Mouse (Mus musculus) hindbrain, postnatal 0 days (tissue): ENCODE data around the gene Gapdhs. TPM values are rescaled to one million over a fixed set of nuclear protein-coding genes. Genes with fewer than 3 reads are reported as not detected.

Experiments
- ATAC-seq: fragments of 200-750 bp; cut with Nextera tagmentation; 2 replicates; pipeline ENCODE4 v1.8.0; 2017; ENCODE audit warnings: mild to moderate bottlenecking, moderate TSS enrichment, moderate library complexity
- DNase-seq: peaks from one replicate; pipeline ENCODE4 v3.0.0-alpha.2; 2015; ENCODE audit warnings: low spot score
- H3K27ac ChIP-seq: fragments of 300-500 bp; sonication (generic); 2 replicates; pipeline ENCODE4 v1.5.1; 2014; ENCODE audit warnings: mild to moderate bottlenecking
- H3K27me3 ChIP-seq: fragments of 300-500 bp; sonication (generic); 2 replicates; pipeline ENCODE4 v1.6.1; 2014; ENCODE audit warnings: low read length, mixed read lengths; ENCODE audit not compliant: insufficient read depth
- H3K36me3 ChIP-seq: fragments of 300-500 bp; sonication (generic); 2 replicates; pipeline ENCODE4 v1.6.1; 2014; ENCODE audit warnings: low read length, mixed read lengths; ENCODE audit not compliant: insufficient read depth
- H3K4me1 ChIP-seq: fragments of 300-500 bp; sonication (generic); 2 replicates; pipeline ENCODE4 v1.6.1; 2014; ENCODE audit warnings: antibody characterized with exemption, low read length, mixed read lengths; ENCODE audit not compliant: insufficient read depth
- H3K4me2 ChIP-seq: fragments of 300-500 bp; sonication (generic); 2 replicates; pipeline ENCODE4 v1.6.1; 2014; ENCODE audit warnings: low read depth, mild to moderate bottlenecking, low read length, moderate library complexity, mixed read lengths
- H3K4me3 ChIP-seq: fragments of 300-500 bp; sonication (generic); 2 replicates; pipeline ENCODE4 v1.5.1; 2014; ENCODE audit warnings: low read length
- H3K9ac ChIP-seq: fragments of 300-500 bp; sonication (generic); replicated peaks from 2 replicates; pipeline ENCODE4 v1.6.1; 2014; ENCODE audit warnings: mild to moderate bottlenecking, low read length, moderate library complexity, mixed read lengths
- H3K9me3 ChIP-seq: fragments of 300-500 bp; sonication (generic); 2 replicates; pipeline ENCODE4 v1.6.1; 2016; ENCODE audit warnings: low read length, mixed read lengths
- CTCF ChIP-seq: IDR thresholded peaks from 2 replicates; pipeline ENCODE4 v1.5.1; 2016; ENCODE audit warnings: antibody characterized with exemption, control low read depth, low read depth
- WGBS: fragments of 180-500 bp; shearing (Covaris S2); extraction: QIAGEN DNeasy Blood & Tissue Kit; methylation state at CpG from one replicate; pipeline ENCODE4 v1.1.7; 2014; 5-methylcytosine and 5-hydroxymethylcytosine counted together
- polyA plus RNA-seq: library from polyadenylated mRNA; unstranded; fragments of >200 nt; fragmentation: Nextera tagmentation; extraction: Ambion mirVana; gene quantifications from 2 replicates; pipeline ENCODE4 v1.2.1, GENCODE M21; 2015
- total RNA-seq: library from RNA; depleted of rRNA; stranded (reverse); fragments of >200 nt; gene quantifications from 2 replicates; pipeline ENCODE4 v1.2.3, GENCODE M21; 2014

Gapdhs gene
- total and polyA plus RNA-seq, 2 experiments from 2014 or later, result 0.69 TPM; not detected in 1

- Histone ChIP-seq H3K9me3 (no peaks in the 10 kb centered on the region), H3K4me1 (peaks cover 12% of the 10 kb centered on the region; the same call in 1 of the 2 replicates), H3K4me3 (peak overlapping the region; percentile 34), H3K27ac (no peak overlapping the region), H3K27me3 (no peaks in the 10 kb centered on the region), H3K9ac (0 out of 2 replicates have a peak overlapping the region, but pooled peaks have one; percentile 24), H3K36me3 (no peaks in the 10 kb centered on the region), H3K4me2 (peak overlapping the region; percentile 63)
- DNase-seq (peak; percentile 86), ATAC-seq (peak; percentile 96)
- 2% methylated on average over 43 of the region's 43 CpGs for WGBS
- TF ChIP-seq CTCF, result no peak
Observed at GRCm38 (mm10) chr7:30717006-30717715, 26.3 kb downstream of the Gapdhs start.

GRCm38 (mm10) chr7:30711942-30712341, 31.5 kb downstream of the Gapdhs start, which contains the start of gene Atp4a:
Atp4a (plus strand) TSS chr7:30712209.
- H3K4me1 ChIP-seq, result 0 out of 2 replicates have a peak, but pooled peaks cover 2% of the 10 kb centered on the region
- H3K9ac ChIP-seq, result no peak within 1 kb of the TSS
- no peaks in the 10 kb centered on the region for H3K36me3 ChIP-seq
- DNase-seq, result no peak
- no peak within 1 kb of the TSS for H3K27ac ChIP-seq
- TF ChIP-seq CTCF, result no peak
- H3K9me3 ChIP-seq, result no peaks in the 10 kb centered on the region
- no peak within 1 kb of the TSS for H3K4me3 ChIP-seq
- H3K4me2 ChIP-seq, result no peak within 1 kb of the TSS
- 86% methylated on average over 3 of the region's 3 CpGs for WGBS
- ATAC-seq, result no peak
- no peaks in the 10 kb centered on the region for H3K27me3 ChIP-seq

GRCm38 (mm10) chr7:30707441-30707840, 36.0 kb downstream of the Gapdhs start:
- H3K36me3 ChIP-seq, result no peaks in the 10 kb centered on the region
- H3K4me2 ChIP-seq, result no peak overlapping the region
- no peaks in the 10 kb centered on the region for H3K9me3 ChIP-seq
- no peak for TF ChIP-seq CTCF
- H3K4me3 ChIP-seq, result no peak overlapping the region
- H3K27ac ChIP-seq, result no peak overlapping the region
- no peaks in the 10 kb centered on the region for H3K27me3 ChIP-seq
- no peak for DNase-seq
- no peaks in the 10 kb centered on the region for H3K4me1 ChIP-seq
- WGBS, result 80% methylated on average over 1 of the region's 1 CpGs
- H3K9ac ChIP-seq, result no peak overlapping the region
- ATAC-seq, result no peak

GRCm38 (mm10) chr7:30706214-30706882, 37.1 kb downstream of the Gapdhs start:
- Histone ChIP-seq H3K9ac (no peak overlapping the region), H3K4me3 (no peak overlapping the region), H3K4me1 (no peaks in the 10 kb centered on the region), H3K27me3 (no peaks in the 10 kb centered on the region), H3K27ac (no peak overlapping the region), H3K4me2 (no peak overlapping the region), H3K36me3 (no peaks in the 10 kb centered on the region), H3K9me3 (no peaks in the 10 kb centered on the region)
- no peak for TF ChIP-seq CTCF
- whole genome bisulfite sequencing, result 78% methylated on average over 8 of the region's 8 CpGs
- ATAC-seq (no peak), DNase-seq (no peak)

- no peaks in the 10 kb centered on the region for H3K4me1 ChIP-seq
- no peak within 1 kb of the TSS for H3K4me3 ChIP-seq
- no peak within 1 kb of the TSS for H3K4me2 ChIP-seq
- H3K27me3 ChIP-seq, result no peaks in the 10 kb centered on the region
- no peak for TF ChIP-seq CTCF
- no peaks in the 10 kb centered on the region for H3K9me3 ChIP-seq
- peak; percentile 16 for DNase-seq
- WGBS, result 40% methylated on average over 9 of the region's 9 CpGs
- no peak for ATAC-seq
- H3K9ac ChIP-seq, result no peak within 1 kb of the TSS
- H3K36me3 ChIP-seq, result no peaks in the 10 kb centered on the region
- H3K27ac ChIP-seq, result no peak within 1 kb of the TSS
Observed at GRCm38 (mm10) chr7:30698589-30698988, 44.9 kb downstream of the Gapdhs start, which contains the start of gene 2200002J24Rik. 2200002J24Rik (plus strand) TSS chr7:30698926.

GRCm38 (mm10) chr7:30698101-30698500, 45.4 kb downstream of the Gapdhs start:
- Histone ChIP-seq H3K9ac (no peak overlapping the region), H3K9me3 (no peaks in the 10 kb centered on the region), H3K27me3 (no peaks in the 10 kb centered on the region), H3K36me3 (no peaks in the 10 kb centered on the region), H3K4me1 (no peaks in the 10 kb centered on the region), H3K4me3 (no peak overlapping the region), H3K27ac (no peak overlapping the region), H3K4me2 (no peak overlapping the region)
- no peak for ATAC-seq
- DNase-seq, result no peak
- no peak for TF ChIP-seq CTCF
- WGBS, result 62% methylated on average over 5 of the region's 5 CpGs
